Mouse (Mus musculus) cerebellum, adult 2 months (tissue): Measurements from ENCODE around the gene Tmem178b.

ENCODE experiments used
- CTCF ChIP-seq: fragments of 200-500 bp; IDR thresholded peaks from 2 replicates; pipeline ENCODE4 v1.5.1; 2011; ENCODE audit warnings: low read depth, mild to moderate bottlenecking, control low read depth, low read length, moderate library complexity, borderline replicate concordance; ENCODE audit not compliant: insufficient read depth
- POLR2A ChIP-seq: fragments of 200-500 bp; IDR thresholded peaks from 2 replicates; pipeline ENCODE4 v1.6.1; 2011; ENCODE audit warnings: low read length, control low read depth, borderline replicate concordance; ENCODE audit not compliant: insufficient read depth

DNA sequence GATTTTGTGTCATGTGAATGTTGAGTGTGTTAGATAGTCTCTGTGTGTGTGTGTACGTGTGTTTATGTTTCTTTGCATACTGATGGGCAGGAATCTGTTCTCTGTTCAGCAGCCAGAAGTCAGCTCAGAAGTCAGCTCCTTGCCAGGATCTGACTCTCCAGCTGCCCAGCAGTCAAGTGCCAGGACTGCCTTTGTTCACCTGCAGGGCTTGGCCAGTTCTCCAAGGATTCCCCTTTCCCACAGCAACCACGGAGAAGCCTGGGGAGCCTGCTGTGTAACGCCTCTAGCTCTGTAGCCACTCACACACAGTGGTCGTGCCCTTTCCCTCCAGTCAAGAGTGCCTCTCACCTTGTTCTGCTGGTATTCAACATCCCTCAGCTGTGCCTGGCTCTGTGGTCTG lies 91.5 kb downstream of the Tmem178b start:
- TF ChIP-seq CTCF (no peak), POLR2A (no peak)
